Mouse (Mus musculus) skeletal muscle tissue, adult 2 months (tissue): Measurements from ENCODE around the gene Ube2b.
A peak's percentile ranks its signal among the peaks of the same experiment; 100 is the strongest.

Experiments used
- DNase-seq: peaks from one replicate; pipeline ENCODE4 v3.0.0-alpha.2; 2012; ENCODE audit warnings: low read depth, low spot score

Ube2b gene

DNA sequence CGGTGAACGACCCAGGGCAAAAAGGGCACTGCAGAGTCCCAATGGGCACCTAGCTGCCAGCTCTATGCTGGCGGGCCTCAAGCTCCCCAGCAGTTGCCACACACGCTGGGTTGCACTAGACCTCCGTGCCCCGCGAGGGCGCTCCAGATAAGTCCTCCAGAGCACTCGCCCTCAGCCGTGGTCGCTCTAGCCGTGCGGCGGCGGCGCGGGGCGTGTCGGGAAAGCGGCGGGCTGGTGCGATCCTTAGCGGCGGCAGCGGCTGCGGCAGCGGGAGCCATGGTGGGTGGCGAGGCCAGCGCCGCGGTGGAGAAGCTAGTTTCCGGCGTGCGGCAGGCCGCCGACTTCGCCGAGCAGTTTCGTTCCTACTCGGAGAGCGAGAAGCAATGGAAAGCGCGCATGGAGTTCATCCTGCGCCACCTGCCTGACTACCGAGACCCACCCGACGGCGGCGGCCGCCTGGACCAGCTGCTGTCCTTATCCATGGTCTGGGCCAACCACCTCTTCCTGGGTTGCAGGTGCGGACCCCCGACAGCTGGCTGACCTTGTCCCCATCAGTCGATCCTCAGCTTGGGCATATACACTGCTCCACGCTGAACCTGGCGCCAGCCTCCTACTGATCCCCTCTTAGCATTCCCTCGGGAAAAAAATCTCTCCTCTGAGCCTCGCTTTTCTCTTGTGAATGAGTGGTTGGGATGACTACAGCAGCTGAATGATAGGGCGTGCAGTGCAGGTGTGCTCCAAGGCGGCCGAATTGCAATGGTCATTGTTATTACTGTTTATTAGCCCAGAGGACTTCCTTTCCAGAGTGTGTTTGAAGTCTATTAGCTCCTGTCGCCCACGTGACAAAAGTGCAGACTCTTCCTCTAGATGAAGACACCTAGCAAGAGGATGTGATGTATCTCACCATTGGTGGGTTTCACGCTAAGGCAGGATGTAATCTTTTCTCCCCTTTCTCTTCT lies 32.8 kb downstream of the Ube2b start, which contains the start of gene Cdkn2aipnl:
Gene Cdkn2aipnl, plus strand, starts transcription at position 219 of the 959 bp plus-strand sequence.
- DNase-seq, result peak; percentile 91

DNA sequence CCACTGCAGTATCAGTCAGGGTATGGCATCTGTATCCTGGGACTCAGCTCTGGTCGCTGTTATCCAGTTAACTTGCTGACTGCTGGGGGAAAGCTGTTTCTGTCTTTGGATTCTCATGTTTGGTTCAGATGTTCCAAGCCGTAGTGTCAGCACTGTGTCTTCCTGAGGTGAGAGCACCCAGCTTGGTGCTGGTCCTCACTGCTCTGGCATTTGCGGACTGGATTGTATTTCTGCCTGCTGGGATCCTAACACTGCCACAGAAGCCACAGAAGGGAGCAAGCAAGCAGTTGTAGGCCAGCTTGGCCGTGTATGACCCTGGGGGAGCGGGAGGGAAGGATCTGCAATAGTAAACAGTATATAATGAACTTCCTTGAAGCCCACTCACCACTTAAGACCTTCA lies 33.9 kb downstream of the Ube2b start:
- DNase-seq, result peak; percentile 58

DNA sequence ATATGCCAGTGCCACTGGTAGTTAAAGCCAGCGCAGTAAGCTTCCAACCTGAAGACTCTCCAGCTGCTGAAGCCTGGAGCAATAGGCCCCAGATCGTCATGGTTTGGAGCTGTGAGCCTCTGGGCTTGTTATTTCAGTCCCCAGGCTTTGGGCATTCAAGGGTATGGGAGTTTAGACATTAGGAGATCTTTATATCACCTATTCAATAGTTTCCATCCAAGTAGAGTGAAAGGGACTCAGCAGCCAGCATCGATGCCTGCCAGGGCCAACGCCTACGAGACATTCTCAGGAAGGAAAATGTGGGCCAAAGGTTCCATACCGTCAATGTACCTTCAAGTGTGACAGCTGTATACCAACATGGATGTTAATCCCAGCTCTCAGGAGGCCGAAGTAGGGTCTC lies 38.3 kb downstream of the Ube2b start:
- no peak for DNase-seq

- DNase-seq, result no peak
These were observed 38.8 kb downstream of the Ube2b start for GRCm38 (mm10) chr11:51961761-51962160.

DNA sequence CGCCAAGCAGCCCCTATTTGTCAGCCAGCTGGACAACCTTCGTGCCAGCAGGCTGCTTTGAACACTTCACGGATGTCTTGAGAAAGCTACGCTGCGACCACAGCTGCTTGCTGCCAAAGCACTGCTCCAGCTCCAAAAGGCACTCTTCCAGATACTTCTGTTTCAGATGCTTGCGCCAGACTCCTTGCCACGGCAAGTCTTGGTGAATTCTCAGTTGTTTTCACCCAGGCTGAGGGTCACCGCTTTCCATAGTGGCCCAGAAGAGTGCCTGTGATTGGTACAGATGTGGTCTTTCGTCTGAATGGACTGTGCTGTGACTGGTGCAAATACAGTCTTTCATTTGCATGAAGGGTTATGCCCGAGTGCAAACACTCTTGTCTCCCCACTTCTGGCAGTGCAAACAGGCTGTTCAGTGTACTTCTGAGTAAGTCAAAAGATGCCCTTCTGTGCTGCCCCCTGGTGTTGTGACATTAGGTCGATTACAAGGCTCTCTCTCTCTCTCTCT lies 39.5 kb downstream of the Ube2b start:
- DNase-seq, result peak; percentile 70

GRCm38 (mm10) chr11:51960061-51960460 lies 40.5 kb downstream of the Ube2b start:
- DNase-seq, result no peak

GRCm38 (mm10) chr11:51959511-51959910 lies 41.1 kb downstream of the Ube2b start:
- DNase-seq, result no peak

DNA sequence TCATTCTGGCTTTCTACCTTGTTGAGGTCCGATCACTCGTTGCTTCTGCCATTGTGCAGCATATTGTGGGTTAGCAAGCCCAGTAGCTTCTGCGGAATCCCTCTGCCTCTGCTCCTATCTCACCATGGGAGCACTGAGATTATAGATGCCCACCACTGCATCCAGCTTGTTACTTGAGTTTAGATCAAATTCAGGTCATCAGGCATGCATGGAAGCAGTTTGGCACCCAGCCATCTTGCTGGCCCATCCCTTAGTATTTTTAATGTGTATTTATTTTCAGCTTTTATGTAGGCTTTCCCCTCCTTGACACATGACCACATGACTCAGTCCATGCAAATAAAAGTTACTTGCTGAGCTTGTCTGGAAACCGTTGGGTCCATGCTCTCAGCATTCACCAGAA lies 42.8 kb downstream of the Ube2b start:
- no peak for DNase-seq

DNA sequence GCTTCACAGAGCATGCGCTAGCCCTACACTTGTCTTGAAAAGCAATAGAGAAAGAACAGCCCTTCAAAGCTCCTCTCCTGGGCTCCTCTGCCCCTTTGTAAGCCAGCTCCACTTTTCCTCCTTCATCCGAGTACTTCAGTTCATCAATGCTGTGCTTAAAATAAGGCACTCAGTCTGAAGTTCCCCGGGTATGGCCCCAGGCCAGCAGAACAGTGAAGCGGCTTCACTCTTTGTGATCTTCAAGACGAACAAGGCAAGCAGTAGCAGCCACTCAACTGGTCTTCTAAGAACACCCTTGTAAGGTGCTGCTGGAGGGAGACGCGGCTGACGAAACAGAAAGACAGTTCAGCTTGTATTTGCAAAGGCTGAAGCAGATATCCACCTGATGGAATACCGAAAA lies 44.5 kb downstream of the Ube2b start:
- DNase-seq, result no peak

GRCm38 (mm10) chr11:51951861-51952420 lies 48.6 kb downstream of the Ube2b start:
- no peak for DNase-seq

- DNase-seq, result no peak
These were observed 50.6 kb downstream of the Ube2b start for GRCm38 (mm10) chr11:51949919-51950318.

- DNase-seq, result no peak
These were observed 51.3 kb downstream of the Ube2b start for GRCm38 (mm10) chr11:51949155-51949840.

- DNase-seq, result no peak
These were observed 54.4 kb downstream of the Ube2b start for GRCm38 (mm10) chr11:51946144-51946543.

GRCm38 (mm10) chr11:51945548-51945947 lies 55.0 kb downstream of the Ube2b start:
- DNase-seq, result peak; percentile 90

- no peak for DNase-seq
These were observed 56.3 kb downstream of the Ube2b start for GRCm38 (mm10) chr11:51944239-51944638.

DNA sequence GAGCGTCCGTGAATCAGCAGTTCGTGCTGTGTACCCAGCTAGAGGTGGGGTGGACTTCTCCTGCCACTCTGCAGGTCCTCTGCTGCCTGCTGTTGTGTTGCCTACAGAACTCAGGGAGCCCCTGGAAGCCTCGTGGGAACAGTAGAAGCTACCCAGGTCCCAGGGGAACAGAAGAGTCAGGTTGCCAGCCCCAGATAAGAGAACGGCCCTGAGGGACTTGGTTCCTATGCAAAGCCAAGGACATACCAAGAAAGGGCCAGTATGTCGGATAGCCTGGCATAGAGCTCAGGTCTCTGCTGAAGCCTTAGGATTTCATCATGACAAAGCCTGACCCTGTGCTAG lies 57.1 kb downstream of the Ube2b start:
- no peak for DNase-seq

DNA sequence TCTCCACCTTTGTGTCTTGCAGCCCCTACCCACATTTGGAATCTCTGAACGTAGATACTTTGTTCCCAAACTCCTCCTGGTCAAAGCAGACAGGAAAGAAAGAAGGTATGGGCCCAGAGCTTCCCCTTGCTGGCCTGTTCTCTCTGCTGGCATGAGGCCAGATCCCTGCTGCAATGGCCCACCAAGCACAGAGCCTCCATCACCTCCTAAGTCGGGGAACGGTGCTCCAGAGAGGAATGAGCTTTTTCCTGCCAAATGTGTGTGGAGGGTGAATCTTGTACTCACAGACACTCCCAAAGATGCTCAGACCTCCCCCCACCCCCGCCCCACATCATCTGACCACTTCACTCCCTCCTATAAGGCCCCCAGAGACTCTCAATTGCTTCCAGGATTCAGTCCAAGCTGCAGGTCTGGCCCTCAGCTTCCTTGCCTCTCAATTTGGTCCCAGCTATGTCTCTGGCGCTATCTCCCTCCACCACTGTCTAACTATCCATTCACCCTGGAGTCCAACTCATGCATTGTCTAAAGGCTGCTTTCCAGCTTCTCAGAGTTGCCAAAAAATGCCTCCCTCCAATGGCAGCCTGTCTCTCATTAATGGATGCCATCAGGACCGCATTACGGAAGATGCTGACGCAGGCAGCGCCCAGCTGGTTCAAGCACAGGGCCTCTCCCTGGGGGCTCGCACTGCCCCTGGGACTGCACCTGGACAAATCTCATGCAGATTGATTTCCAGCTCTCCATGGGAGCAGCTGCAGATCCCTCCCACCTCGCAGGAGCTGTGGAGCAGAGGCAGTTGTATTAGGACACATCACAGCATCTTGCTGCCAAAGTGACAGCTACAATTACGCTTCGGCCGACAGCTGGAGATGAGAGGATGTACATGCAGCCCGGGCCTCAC lies 57.7 kb downstream of the Ube2b start:
- peak; percentile 81 for DNase-seq

- peak; percentile 76 for DNase-seq
These were observed 60.0 kb downstream of the Ube2b start for GRCm38 (mm10) chr11:51940511-51940955.

DNA sequence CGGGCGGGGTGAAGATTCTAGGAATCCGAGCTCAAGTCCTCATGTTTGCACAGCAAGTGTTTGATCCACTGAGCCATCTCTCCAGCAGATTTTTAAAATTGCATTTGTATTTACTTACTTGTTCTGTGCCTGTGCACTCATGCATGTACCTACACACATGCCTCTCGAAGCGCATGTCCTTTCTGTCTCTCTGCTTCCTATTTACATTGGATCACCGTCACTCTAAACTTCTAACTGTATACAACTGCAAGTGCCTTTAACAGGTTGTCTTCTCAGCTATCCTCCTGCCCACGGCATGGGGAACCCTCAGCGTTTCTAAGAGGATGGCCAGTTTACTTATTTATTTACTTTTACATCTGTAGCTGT lies 61.0 kb downstream of the Ube2b start:
- no peak for DNase-seq

DNA sequence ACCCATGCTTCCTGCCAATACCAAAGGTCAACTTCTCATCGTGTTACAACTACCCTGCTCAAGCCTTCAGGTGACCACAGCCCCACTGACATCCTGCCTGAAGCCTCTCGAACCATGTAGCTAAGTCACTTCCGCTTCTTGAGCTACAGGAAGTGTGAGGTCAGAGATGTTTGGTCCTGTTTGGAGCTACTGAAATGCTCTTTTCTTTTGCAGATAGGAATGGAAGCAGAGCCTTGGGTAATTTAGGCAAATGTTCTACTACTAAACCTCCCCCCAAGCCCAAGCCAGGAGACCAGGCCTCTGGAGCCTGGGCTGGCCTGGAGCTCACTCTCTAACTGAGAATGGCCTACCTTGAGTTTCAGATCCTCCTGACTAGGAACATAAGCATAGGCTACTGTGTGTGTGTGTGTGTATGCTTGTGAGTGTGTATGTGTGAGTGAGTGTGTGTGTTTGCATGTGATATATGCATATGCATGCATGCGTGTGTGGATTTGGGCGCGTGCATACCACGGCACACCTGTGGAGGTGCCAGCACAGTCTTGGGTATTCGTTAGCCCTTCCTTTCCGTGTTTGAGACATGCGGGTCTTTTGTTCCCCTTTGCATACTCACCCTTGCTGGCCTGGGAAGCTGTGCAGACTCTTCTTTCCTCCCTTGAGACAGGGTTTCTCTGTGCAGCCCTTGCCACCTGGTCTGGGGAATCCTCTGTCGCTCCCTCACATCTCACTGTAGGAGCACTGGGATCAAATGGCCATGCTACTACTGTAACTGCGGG lies 61.6 kb downstream of the Ube2b start:
- no peak for DNase-seq
